In the genomic region with DNA sequence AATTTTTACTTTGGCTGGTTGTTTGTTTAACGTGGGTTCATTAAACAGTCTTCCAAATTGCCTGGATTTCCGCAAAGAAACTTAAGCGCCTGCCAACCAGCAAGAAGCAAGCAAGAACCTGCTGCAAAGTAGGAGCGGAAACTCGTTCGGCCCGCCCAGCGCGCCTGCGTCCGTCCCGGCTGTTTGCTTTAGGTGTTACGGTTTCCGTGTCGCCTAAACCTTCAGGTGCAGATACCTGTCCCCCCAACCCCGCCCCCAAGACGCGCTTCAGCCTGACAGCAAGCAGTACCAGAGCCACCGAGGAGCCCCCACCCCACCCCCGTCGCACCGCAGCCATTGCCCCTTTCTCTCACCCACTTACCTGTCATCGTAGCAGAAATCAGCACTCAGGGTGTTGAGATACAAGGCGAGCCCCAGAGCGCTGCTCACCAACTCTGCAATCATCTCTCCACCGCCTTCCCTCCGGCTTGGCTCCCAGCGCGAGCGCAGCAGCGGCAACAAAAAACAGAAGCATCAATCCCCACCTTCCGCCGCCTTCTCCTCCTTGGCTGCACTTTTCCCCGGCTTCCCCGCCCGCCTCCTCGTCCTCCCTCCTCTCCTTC, we compare ENCODE assay signal across 8 mouse cellular contexts. TPM values are rescaled to one million over a fixed set of nuclear protein-coding genes. Genes with fewer than 3 reads are reported as not detected.
A peak's percentile ranks its signal among the peaks of the same experiment; 100 is the strongest.
DNase-seq lines count a peak whose midpoint lies in the region; ATAC-seq and TF ChIP-seq lines count a peak whose summit lies in the region.

No protein-coding gene starts in this region.

- peak overlapping the region; percentile 78 for H3K9ac ChIP-seq in heart, embryonic 16.5 days (ENCODE audit: low read length)
- peak overlapping the region; percentile 44 for H3K9ac ChIP-seq in lung, postnatal 0 days (replicated peaks; ENCODE audit: low read depth)

- no peak for TF ChIP-seq CTCF in lung, postnatal 0 days (IDR thresholded peaks at IDR 0.05)

- peaks cover 9% of the 10 kb centered on the region for H3K27me3 ChIP-seq in embryonic facial prominence, embryonic 10.5 days (replicated peaks; ENCODE audit: low read depth, poor library complexity, severe bottlenecking)
- H3K27me3 ChIP-seq in heart, embryonic 16.5 days (ENCODE audit: control insufficient read depth, insufficient read depth, low read length): no peaks in the 10 kb centered on the region
- no peaks in the 10 kb centered on the region for H3K27me3 ChIP-seq in lung, postnatal 0 days (replicated peaks; ENCODE audit: insufficient read depth, low read length)

- WGBS in embryonic facial prominence, embryonic 10.5 days: 1% methylated on average over 37 of the region's 37 CpGs
- 1% methylated on average over 37 of the region's 37 CpGs for WGBS in heart, embryonic 16.5 days
- WGBS in lung, postnatal 0 days: 2% methylated on average over 35 of the region's 37 CpGs

- peaks cover 24% of the 10 kb centered on the region for H3K4me1 ChIP-seq in embryonic facial prominence, embryonic 10.5 days
- H3K4me1 ChIP-seq in heart, embryonic 16.5 days (ENCODE audit: control insufficient read depth, insufficient read depth, low read length): peaks cover 11% of the 10 kb centered on the region
- 0 out of 2 replicates have a peak, but pooled peaks cover 3% of the 10 kb centered on the region for H3K4me1 ChIP-seq in lung, postnatal 0 days (ENCODE audit: insufficient read depth, low read depth, low read length)

- H3K36me3 ChIP-seq in embryonic facial prominence, embryonic 10.5 days (replicated peaks): peaks cover 3% of the 10 kb centered on the region; the same call in 1 of the 2 replicates
- no peaks in the 10 kb centered on the region for H3K36me3 ChIP-seq in heart, embryonic 16.5 days (ENCODE audit: control insufficient read depth, insufficient read depth)
- H3K36me3 ChIP-seq in lung, postnatal 0 days (ENCODE audit: insufficient read depth, low read length): no peaks in the 10 kb centered on the region

- H3K27ac ChIP-seq in embryonic facial prominence, embryonic 10.5 days (replicated peaks): peak overlapping the region; percentile 90
- H3K27ac ChIP-seq in heart, embryonic 16.5 days (ENCODE audit: low read length): peak overlapping the region; percentile 73
- H3K27ac ChIP-seq in lung, postnatal 0 days (ENCODE audit: low read length): peak overlapping the region; percentile 88

- TF ChIP-seq EP300 in lung, postnatal 0 days (IDR thresholded peaks at IDR 0.05): no peak

- H3K4me3 ChIP-seq in embryonic facial prominence, embryonic 10.5 days: peak overlapping the region; percentile 85
- H3K4me3 ChIP-seq in heart, embryonic 16.5 days (ENCODE audit: low read length): peak overlapping the region; percentile 77
- H3K4me3 ChIP-seq in lung, postnatal 0 days (ENCODE audit: low read depth, low read length): peak overlapping the region; percentile 75

- no peak for ATAC-seq in heart, embryonic 16.5 days (replicated peaks; ENCODE audit: extremely low read depth, insufficient read depth, low FRiP score)
- no peak for ATAC-seq in lung, postnatal 0 days

- peak; percentile 8 for DNase-seq in 3134 (ENCODE audit: extremely low read depth, insufficient read length, low spot score)
- DNase-seq in adrenal gland, adult 2 months: peak; percentile 37
- peak; percentile 65 for DNase-seq in embryonic facial prominence, embryonic 10.5 days (ENCODE audit: low spot score)
- peak; percentile 50 for DNase-seq in kidney, postnatal 14 days
- DNase-seq in lung, postnatal 0 days (ENCODE audit: low spot score): peak; percentile 67
- peak; percentile 41 to 59 for DNase-seq in right cerebral cortex, adult 2 months (ENCODE audit: low spot score in 2 of 2)
- peak; percentile 41 to 71 for DNase-seq in urinary bladder, postnatal 36 days (ENCODE audit: low spot score in 2 of 2)

- H3K4me2 ChIP-seq in heart, embryonic 16.5 days (ENCODE audit: low read depth, low read length): peak overlapping the region; percentile 94
- H3K4me2 ChIP-seq in lung, postnatal 0 days (replicated peaks; ENCODE audit: low read depth, low read length): peak overlapping the region; percentile 89

- H3K9me3 ChIP-seq in embryonic facial prominence, embryonic 10.5 days: no peaks in the 10 kb centered on the region
- H3K9me3 ChIP-seq in heart, embryonic 16.5 days (replicated peaks; ENCODE audit: control insufficient read depth, low read length): no peaks in the 10 kb centered on the region
- H3K9me3 ChIP-seq in lung, postnatal 0 days (ENCODE audit: low read length): no peaks in the 10 kb centered on the region

RNA-seq across cellular contexts. Expression of gene Tmtc2, which starts 0.8 kb away (rescaled TPM):
- 1 to 10 TPM; 3.3 to 7.4 TPM for total RNA-seq in adrenal gland, adult 2 months (2021)
- polyA plus RNA-seq in adrenal gland, adult 2 months (2012; rRNA removed): 0.31 and 0.85 TPM in 2 replicates
- polyA plus RNA-seq in embryonic facial prominence, embryonic 10.5 days (2016; fragmentation: Nextera tagmentation; extraction: Ambion mirVana): 7.7 and 8.5 TPM in 2 replicates
- 2.1 and 2.9 TPM in 2 replicates for polyA plus RNA-seq in heart, embryonic 16.5 days (2015; fragmentation: Nextera tagmentation; extraction: Ambion mirVana)
- 7.2 and 10.2 TPM in 2 replicates for polyA plus RNA-seq in lung, postnatal 0 days (2015; fragmentation: Nextera tagmentation; extraction: Ambion mirVana)

Comparison
In these comparisons a context has a peak if more than half of its experiments do, and no peak if none do; other contexts are left out.
1. DNase-seq: peak in every context shown above with its lines; median percentile 67 in lung, postnatal 0 days; 65 in embryonic facial prominence, embryonic 10.5 days; 56 in urinary bladder, postnatal 36 days; 50 in kidney, postnatal 14 days; 50 in right cerebral cortex, adult 2 months; 37 in adrenal gland, adult 2 months; 8 in 3134.